Mouse (Mus musculus) testis, adult 2 months (tissue): Measurements from ENCODE around the gene Pgls.

ENCODE experiments used
- CTCF ChIP-seq: fragments of 200-500 bp; IDR thresholded peaks from 2 replicates; pipeline ENCODE4 v1.5.1; 2012; ENCODE audit warnings: low read depth, mild to moderate bottlenecking, inconsistent platforms, low read length, moderate library complexity; ENCODE audit not compliant: control insufficient read depth, insufficient read depth, insufficient replicate concordance
- POLR2A ChIP-seq: fragments of 200-500 bp; IDR thresholded peaks from 2 replicates; pipeline ENCODE4 v1.6.1; 2012; ENCODE audit warnings: low read depth, mild to moderate bottlenecking, inconsistent platforms, low read length, moderate library complexity; ENCODE audit not compliant: control insufficient read depth

DNA sequence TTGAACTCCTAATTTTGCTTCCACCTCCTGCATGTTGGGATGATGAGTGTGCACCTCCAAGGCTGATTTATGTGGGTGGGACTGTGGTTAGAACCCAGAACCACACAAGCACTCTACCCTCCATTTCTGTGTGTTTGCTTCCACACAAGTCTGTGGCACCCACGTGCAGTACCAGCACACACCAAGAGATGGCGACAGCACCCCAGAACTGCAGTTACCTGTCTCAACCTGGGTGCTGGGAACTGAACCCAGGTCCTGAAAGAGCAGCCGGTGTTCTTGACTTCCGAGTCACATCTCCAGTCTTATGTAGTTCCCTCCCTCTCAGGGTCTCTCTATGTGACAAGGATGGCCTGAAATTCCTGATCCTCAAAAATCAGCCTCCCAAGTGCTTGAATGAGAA, 28.0 kb upstream of the Pgls start:
- TF ChIP-seq POLR2A (no peak), CTCF (peak; percentile 36; the same call in 1 of the 2 replicates)
